Mouse (Mus musculus) retina, adult 2 months (tissue): ENCODE measurements around the gene Gm45716.
"Not testable (repeated sequence)": the region's sequence is repeated elsewhere in the genome, so short reads cannot be mapped to it uniquely, and the experiment has no call there.

ENCODE experiments used
- DNase-seq: peaks from one replicate; pipeline ENCODE4 v3.0.0-alpha.2; 2012; ENCODE audit warnings: low read depth, low spot score

The Gm45716 gene

DNA sequence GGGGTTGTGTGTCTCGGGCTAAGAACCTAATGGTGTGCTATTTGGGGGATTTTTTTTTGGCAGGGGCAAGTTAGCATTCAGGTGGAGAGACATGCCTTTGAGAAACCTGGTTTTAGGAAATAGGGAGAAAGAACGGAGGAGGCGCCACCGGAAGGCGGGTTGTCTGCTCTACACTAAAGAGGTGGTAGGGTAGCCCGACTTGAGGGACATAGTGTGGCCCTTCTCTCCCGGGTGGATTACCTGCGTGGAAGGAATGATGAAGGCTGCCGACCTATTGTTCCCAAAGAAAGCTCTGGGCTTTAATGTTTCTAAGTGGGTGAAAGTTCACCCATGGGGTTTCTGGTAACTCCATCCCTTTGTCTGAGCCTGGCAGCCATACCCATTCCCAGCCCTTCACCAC lies 62.7 kb downstream of the Gm45716 start:
- DNase-seq = no peak

DNA sequence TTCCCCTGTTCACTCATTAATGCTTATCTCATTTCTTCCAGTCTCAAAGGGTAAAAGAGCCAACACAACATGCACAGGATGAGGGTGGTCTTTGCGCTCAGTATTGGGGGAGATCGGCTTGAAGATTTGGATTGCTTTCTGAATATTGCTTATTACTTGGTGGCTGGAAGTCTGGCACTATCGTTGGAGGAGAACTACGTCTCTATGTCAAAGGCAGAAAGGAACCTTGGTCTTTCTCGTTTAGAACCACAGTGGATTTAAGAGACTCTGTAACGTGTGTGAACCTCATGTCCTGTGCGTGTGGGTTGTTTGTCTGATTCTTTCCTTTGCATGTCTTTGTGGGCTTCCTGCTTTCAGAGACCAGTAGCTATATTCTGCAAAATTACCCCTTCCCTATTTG lies 63.2 kb downstream of the Gm45716 start:
- DNase-seq = no peak

DNA sequence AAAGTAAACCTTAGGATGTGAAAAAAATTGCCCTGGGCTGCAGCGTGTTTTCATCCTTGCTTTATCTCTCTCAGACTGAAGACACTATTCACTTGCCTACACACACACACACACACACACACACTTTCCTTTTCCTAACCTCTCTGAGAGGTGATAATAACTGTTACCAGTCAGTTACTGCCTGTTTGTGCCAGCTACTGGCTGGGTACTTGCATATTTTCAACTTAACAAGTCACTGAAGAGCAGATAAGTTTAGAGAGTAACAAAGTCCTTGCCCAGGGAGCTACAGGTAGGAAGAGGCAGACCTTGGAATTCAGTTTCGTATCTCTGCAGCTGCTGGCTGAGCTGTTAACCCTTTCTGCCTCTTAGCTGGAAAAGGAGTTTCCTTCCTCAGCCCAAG lies 64.4 kb downstream of the Gm45716 start:
- DNase-seq = no peak

DNA sequence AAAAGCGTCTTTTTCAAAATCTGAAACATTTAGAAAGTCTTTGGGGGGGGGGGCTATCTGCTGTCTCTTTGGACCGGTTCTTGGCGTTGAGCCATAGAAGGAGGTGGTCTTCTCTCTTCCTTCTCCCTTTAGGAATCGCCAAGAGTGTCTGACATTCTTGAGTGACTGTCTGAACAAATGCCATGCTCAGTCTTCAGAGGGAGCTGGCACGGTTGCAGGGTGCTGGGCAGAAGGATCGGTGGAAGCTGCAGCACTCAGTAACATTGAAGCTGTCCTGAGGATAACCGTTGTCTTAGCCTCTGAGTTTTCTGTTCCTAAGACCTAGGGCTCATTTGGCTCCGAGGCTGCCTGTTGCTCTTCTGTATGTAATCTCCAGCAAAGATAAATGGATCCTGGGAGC lies 64.9 kb downstream of the Gm45716 start:
- DNase-seq = no peak

DNA sequence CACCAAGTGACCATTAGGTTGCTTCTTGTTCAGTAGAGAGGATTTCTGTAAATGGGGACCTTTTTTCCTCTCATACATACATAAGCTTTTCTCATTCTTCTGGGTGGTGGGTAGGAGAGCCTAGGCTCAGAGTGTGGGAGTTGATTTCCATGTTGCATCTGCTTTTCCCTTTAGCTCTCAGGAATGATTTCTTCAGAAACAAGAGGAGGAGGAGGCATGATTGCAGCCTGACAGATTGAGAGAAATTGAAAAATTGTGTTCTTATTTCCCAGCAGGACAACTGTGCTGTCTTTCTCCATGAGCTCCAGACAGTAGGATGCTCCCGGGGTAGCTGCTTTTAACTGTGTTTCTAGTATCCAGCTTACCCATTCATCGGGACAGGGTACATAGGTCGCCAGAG lies 67.1 kb downstream of the Gm45716 start:
- no peak for DNase-seq

DNA sequence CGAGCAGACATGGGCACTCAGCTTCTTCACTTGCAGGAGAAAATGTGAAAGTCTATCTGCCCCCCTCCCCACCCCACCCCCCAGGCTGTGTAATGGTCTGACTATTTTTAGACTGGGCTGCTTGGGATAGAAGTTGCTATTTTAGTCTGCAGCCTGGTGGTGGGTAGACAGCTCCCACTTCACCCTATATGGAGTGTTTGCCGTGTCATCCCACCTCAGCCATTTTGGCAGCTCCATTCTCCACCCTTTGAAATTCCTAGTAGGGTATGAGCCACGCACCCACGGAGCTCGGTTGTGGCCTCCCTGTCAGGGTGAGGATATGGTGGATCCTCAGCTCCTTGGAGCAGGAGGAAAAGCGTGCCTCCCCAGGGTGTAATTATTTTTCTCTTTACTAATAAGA lies 68.2 kb downstream of the Gm45716 start:
- no peak for DNase-seq

DNA sequence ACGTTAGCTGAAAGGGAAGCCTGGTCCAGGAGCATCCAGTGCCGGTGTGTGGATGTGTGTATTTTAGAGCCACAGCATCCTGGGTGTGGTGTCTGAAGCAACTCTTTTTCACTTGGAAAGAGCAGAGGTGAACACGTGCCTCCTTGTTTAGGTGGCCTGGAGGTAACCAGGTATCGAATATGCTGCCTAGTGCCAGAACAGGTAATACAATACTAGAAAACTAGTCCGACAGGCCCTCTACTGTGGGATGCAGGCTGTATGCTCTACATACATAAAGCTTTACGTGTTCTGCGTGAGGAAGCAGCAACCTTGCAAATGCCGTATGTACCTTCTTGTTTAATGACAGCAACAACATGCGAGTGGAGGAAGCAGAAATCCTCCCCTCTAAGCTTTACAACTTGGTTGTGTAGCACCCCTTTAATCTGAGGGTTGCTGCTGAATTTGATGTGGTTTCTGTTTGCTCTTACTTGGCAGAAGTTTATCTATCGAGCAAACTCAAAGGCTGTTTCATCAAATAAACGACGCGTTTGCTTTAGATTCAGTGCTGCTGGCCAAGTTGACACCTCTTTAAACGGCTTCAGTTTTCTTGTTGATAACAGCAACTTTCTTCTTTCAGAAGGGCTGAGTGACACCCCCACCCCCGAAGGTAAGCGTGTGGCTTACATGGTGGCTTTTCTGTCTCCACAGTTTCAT lies 69.5 kb downstream of the Gm45716 start:
- no peak for DNase-seq

DNA sequence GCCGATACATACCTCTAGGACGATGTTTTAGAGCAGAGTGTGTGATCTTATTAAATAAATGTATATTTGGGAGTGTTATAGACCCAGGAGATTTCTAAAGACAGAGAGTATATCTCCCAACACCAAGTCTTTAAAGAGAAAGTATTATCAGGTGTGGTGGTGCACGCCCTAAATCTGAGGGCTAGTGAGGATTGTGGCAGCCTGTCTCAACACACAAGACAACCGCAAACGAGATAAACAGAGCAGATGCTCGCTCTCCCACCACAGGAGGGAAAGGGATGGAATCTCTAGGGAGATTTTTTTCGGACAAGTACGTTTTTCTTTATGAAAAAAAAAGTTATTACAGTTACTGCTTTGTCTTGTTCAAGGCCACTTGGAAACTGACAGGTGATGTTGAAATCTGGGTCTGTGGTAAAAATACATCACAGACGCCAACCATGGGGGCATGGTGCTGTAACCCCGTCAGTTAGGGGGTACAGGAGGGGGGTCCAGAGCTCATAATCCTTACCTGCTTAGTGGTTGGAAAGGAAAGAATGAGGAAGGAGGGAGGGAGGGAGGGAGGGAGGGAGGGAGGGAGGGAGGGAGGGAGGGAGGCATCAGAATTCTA lies 70.9 kb downstream of the Gm45716 start:
- DNase-seq = no peak

DNA sequence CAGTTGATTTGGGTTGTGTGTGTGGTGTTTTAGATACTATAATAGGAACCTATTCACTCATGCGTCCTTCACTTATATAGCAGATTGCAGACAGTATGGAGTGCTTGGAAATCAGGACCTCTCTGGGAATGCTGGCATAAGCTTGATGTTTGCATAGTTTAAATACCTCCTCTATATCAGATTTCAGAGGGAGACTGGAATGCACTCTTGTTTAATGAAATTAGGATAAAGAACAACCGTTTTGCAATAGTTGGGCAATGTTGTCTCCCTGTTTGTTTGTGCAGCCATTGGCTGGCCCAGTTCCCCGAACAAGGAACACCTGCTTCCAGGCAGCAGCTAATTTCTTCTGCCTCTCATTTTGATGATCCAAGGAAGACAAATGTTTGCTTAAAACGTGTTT lies 71.6 kb downstream of the Gm45716 start:
- no peak for DNase-seq

DNA sequence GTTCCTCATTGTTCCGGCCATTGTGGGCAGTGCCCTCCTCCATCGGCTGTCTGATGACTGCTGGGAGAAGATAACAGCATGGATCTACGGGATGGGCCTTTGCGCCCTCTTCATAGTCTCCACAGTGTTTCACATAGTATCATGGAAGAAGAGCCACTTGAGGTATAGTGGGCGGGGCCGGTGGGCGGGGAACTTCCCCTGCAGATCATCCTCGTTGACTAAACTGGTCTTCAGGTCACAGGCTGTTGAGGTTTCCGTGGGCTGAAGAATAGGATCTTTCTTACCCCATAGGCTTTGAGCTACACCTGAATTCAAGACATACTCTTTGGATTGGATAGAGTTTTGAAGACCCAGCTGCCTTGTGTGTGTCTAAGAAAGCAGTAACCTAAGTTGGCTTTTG lies 72.3 kb downstream of the Gm45716 start:
- no peak for DNase-seq

DNA sequence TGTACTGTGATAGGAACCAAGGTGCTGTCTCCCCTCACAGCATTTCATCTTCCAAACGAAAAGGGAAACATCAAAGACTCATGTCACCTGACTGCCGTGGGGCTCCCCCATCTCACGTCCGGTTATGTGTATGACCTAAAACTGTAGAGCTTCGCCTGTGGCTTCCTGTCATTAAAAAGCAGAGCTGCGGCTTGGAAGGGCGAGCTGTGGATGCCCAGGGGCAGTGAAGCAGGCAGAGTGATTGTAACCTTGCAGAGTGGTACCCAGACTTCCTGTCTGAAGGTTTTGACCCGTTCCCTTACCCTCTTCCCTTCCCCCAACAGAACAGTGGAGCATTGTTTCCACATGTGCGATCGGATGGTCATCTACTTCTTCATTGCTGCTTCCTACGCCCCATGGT lies 76.7 kb downstream of the Gm45716 start:
- DNase-seq = no peak

DNA sequence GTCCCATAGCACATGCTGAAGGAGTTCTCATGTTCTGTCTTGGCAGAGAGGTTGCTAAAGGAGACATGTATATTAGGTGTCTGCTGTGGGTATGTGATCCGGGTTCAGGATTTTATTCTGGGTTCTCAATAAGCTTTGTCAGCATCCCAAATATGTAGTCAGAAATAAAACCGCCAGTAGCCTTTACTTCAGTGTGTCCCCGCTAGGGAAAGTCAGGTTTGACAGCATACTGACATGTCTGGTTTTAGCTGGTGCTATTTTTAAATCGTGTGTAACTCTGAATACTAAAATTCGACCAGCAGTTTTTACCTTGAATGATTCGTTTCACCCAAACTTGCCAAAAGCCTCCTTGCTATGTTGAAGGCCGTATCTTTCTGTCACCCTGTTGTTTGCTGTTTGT lies 78.1 kb downstream of the Gm45716 start:
- DNase-seq = no peak

DNA sequence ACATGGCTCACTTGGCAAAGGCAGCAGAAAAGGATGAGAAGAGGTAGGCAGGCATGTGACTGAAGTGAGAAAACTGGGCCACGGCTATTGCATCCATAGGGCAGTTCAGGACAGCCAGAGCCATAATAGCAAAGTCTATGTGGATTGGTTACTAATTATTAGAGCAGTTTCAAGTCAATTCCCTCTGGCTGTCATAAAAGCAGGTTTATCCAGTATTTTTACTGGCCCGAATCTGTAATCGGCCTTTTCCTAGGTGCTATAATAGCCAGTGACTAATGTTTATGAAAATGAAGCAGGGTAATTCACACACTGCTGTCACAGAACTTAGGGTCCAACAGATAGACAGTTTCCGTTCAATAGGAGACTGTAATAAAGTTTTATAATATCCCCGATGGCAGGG lies 81.5 kb downstream of the Gm45716 start:
- no peak for DNase-seq

DNA sequence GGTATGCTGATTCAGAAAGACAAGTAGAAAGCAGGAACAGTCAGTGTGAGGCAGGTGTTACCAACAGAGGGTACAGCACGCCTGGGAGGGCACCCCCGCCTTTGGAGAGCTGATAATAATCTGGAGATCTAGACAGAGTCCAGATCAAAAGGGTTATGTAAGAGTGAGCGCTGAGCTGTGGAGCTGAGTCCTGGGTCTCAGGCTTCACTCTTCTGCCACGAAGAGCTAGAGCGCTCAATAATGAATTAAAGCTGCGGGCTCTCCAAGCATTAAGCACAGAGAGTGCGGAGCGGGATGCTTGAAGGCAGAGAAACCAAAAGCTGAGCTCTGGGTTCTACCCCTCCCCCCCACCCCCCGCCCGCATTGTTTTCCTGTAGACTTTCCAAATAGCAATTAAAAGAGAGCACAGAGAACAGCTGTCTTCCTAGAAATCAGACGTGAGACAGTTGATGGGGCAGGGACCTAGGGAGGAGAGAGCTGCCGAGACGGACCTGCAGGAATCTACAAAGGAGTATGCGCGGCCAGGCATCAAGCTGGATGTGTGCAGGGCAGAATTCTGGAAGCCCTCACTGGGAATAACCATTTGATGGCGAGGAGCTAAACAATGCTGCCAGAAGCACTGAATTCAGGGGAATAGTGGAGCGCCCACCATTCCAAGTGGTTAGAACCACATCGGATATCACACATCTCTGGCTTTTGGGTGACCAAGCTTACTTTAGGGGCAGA lies 82.1 kb downstream of the Gm45716 start:
- no peak for DNase-seq

DNA sequence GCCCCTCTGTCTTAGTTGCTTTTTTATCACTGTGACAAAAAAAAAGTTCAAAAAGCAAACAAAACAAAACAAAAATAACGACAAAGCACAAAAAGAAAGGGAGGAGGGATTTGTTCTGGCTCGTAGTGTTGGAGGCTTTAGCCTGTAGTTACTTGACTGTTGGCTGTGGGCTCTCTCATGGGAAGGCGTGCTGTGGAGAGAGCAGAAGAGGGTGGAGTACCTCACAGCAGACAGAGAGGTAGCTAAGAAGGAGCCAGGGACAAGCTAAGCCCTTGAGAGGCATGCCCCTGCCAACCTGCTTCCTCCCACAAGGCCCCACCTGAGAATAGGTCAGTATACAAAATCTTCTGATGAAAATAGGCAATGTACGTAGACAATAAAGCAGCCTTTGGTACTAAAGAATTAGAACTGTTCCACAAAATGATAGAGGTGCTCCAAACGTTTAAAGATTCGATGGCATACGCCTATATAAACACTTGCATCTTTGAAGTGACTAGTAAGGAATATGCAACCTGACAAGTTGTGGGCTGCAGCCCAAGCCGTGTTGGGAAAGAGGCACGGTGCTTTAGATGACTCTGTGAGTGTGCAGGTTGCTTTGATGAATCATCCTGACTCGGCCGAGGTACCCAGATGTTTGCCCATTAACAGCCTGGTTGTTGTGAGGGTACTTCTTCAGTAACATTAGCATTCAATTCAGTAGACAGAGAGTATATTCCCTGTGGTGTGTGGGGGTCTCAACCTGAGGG lies 82.8 kb downstream of the Gm45716 start:
- DNase-seq = no peak

DNA sequence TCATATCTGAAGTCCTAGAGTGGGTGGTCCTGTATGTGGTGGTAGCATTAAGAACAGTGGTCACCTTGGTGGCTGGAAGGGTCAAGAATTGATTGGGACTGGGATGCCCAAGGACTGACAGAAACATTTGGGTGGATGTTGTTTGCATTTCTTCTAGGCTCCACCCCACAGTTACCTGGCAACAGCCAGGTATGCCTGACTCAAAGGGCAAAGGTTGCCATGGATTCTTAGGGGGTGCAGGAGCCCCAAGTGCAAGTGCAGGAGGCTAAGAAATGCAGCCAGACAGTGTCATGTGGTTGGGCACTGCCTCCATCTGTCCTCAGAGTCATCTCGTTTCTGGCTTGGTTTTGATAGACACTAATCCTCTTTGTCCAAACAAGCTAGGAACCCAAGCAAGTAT lies 86.7 kb downstream of the Gm45716 start:
- DNase-seq = no peak

DNA sequence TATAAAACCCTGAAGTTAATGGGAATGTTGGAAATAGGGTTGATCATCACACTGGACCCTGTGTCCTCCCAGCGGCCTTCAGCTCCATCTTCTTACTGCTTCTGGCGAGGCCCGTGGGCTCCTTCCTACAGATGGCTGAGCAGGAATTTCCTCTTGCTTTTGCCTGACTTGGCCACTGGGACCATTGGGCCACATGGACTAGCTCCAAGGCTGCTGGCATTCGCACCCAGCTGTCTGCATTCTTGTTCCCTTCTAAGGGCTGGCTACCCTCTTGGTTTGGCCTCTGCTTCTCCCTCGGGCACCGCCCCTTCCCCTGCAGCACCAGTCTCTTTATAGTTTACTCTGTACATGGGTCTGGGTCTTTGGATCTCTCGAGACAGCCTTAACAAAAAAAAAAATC lies 88.2 kb downstream of the Gm45716 start:
- no peak for DNase-seq

DNA sequence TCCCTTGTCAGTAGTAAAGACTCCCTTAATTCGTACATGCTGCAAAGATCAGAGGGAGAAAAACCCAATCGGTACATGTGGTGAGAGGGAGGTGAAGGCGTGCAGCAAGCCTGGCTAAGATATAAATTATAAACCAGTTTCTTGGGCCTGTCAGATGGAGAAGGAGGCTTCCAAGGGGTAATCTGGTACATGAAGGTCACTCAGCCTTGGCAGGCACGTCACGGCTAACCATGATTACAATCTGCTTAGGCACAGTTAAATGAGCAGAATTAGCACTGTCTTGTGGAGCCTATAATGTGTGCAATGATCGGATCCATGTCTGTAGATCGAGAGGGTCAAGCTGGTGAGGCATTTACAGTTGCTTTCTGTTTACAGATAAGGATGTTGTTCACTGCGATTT lies 88.7 kb downstream of the Gm45716 start:
- peak; percentile 57 for DNase-seq

DNA sequence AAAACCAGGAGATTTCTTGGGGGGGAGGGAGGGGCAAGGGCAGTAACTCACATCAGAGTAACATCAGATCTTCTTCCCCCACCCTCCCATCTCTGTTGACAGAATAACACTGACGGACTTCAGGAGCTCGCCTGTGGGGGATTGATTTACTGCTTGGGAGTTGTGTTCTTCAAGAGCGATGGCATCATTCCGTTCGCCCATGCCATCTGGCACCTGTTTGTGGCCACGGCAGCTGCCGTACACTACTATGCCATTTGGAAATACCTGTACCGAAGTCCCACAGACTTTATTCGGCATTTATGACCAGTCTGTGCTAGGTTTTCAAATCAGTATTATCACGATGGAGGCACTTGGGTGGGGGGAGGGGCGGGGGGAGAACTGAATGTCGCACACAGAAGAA lies 89.1 kb downstream of the Gm45716 start:
- DNase-seq = no peak

DNA sequence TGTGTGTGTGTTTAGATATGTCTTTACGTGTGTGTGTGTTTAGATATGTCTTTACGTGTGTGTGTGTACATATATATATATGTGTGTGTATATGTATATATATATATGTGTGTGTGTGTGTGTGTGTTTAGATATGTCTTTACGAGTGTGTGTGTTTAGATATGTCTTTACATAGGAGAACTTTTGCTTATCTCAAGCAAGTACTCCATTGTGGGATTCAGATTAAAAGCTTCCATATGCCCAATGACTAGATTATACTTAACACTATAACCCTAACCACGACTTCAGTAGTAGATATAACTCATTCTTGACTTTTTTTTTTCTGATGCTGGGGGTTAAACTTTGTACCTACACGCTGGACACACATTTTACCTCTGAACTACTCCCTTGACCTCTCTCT lies 92.6 kb downstream of the Gm45716 start:
- no peak for DNase-seq

DNA sequence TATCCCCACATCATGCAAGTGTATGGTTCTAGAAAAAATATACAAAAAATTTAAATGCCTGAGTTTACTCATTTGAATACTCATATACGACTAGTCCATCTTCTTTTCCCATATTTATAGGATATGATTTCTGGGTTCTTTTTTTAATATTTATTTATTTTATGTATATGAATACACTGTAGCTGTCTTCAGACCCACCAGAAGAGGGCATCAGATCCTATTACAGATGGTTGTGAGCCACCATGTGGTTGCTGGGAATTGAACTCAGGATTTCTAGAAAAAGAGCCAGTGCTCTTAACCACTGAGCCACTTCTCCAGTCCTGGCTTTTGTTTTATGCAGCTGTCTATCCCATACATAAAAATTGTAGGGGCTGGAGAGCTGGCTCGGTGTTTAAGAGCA lies 94.5 kb downstream of the Gm45716 start:
- not testable (repeated sequence) for DNase-seq

DNA sequence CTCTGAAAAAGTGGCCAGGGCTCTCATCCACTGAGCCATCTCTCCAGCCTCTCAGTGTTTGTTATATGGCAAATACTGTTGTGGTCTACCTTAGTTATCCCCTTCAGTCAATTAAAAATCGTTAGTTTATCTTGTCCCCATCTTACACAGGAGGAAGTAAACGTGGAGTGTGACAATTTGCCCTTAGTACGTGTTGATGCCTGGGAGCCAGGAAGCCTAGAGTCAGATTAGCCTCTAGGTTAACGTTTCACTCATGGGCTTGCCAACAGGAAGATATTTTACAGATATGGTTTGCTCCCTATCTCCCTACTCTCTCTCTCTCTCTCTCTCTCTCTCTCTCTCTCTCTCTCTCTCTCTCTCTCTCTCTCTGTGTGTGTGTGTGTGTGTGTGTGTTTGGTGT lies 95.7 kb downstream of the Gm45716 start:
- DNase-seq = no peak

DNA sequence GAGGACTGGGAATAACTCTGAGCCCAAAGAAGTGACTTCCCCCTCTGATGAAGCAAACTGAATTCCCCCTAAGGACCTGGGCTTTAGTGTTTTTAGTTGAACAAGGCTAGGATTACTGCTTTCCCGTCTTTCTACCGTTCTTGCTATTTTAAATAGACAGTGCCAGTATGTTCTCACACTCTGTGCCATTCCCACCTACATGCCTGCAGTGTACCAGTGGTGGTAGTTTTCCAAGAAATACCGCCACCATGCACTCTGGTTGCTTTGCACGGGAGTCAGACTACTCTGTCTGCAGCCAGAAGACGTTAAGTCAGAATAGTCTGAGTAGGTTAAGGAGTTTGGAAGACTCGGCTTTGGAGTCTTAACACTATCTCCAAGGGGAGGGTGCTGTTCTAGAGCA lies 96.1 kb downstream of the Gm45716 start:
- DNase-seq = no peak
